Comparison of ENCODE assay signal across 9 mouse cellular contexts in genomic region chr5:140596927-140597588, GRCm38 (mm10). TPM values are rescaled to one million over a fixed set of nuclear protein-coding genes. Genes with fewer than 3 reads are reported as not detected.
A peak's percentile ranks its signal among the peaks of the same experiment; 100 is the strongest.
DNase-seq lines count a peak whose midpoint lies in the region; ATAC-seq lines count a peak whose summit lies in the region.
"Had no signal": no experiment of that assay in that cellular context is flagged by ENCODE, and none has a peak within 500 bp of the region (broad histone marks: within the 10 kb centered on the region; RNA-seq: fewer than 3 reads in every experiment).

No protein-coding gene starts in this region.

- intact Hi-C loops in heart, postnatal 14 days (cut with DNase I), result no loop called here

- H3K9me3 ChIP-seq in liver, embryonic 15.5 days (replicated peaks), result no peaks in the 10 kb centered on the region
- no peaks in the 10 kb centered on the region for H3K9me3 ChIP-seq in forebrain, embryonic 16.5 days (ENCODE audit: control insufficient read depth, low read length)

- H3K4me1 ChIP-seq in liver, embryonic 15.5 days (replicated peaks), result peaks cover 58% of the 10 kb centered on the region
- peaks cover 2% of the 10 kb centered on the region; the same call in 1 of the 2 replicates for H3K4me1 ChIP-seq in forebrain, embryonic 16.5 days (replicated peaks; ENCODE audit: control insufficient read depth, insufficient read depth, low read length)

- peak overlapping the region; percentile 52; the same call in 1 of the 2 replicates for H3K9ac ChIP-seq in liver, embryonic 15.5 days
- no peak overlapping the region for H3K9ac ChIP-seq in forebrain, embryonic 16.5 days (replicated peaks; ENCODE audit: low read depth, low read length)

- peak overlapping the region; percentile 45 for H3K4me3 ChIP-seq in liver, embryonic 15.5 days (replicated peaks)
- H3K4me3 ChIP-seq in forebrain, embryonic 16.5 days (replicated peaks; ENCODE audit: low read length), result no peak overlapping the region

- ATAC-seq in liver, embryonic 15.5 days (ENCODE audit: insufficient read depth), result peak; percentile 92
- no peak for ATAC-seq in forebrain, embryonic 16.5 days

- WGBS in liver, embryonic 15.5 days (ENCODE audit: insufficient replicate concordance), result 8% methylated on average over 18 of the region's 18 CpGs
- WGBS in forebrain, embryonic 16.5 days, result 77% methylated on average over 18 of the region's 18 CpGs

- peak; percentile 88 for DNase-seq in 416B (ENCODE audit: low read depth)
- DNase-seq in T-cell, adult 2 months (ENCODE audit: low spot score), result peak; percentile 89
- DNase-seq in heart, postnatal 14 days, result peak; percentile 40 to 41
- peak; percentile 72 to 86 for DNase-seq in spleen, postnatal 4 days (ENCODE audit: low spot score in 2 of 2)
- no peak for DNase-seq in gastrocnemius, postnatal 25 days
- DNase-seq in urinary bladder, postnatal 14 days (ENCODE audit: low spot score), result no peak

- no peaks in the 10 kb centered on the region for H3K36me3 ChIP-seq in liver, embryonic 15.5 days (replicated peaks)
- H3K36me3 ChIP-seq in forebrain, embryonic 16.5 days (ENCODE audit: control insufficient read depth, insufficient read depth), result no peaks in the 10 kb centered on the region

- peak overlapping the region; percentile 77 for H3K4me2 ChIP-seq in liver, embryonic 15.5 days
- H3K4me2 ChIP-seq in forebrain, embryonic 16.5 days (ENCODE audit: low read length), result no peak overlapping the region

- H3K27ac ChIP-seq in liver, embryonic 15.5 days (replicated peaks), result peak overlapping the region; percentile 86
- H3K27ac ChIP-seq in forebrain, embryonic 16.5 days (ENCODE audit: low read length), result no peak overlapping the region

- H3K27me3 ChIP-seq in liver, embryonic 15.5 days, result peaks cover 18% of the 10 kb centered on the region
- H3K27me3 ChIP-seq in forebrain, embryonic 16.5 days (replicated peaks; ENCODE audit: control insufficient read depth, insufficient read depth, low read length), result no peaks in the 10 kb centered on the region

RNA-seq across cellular contexts. Expression of gene Lfng, which starts 10.1 kb away (rescaled TPM):
- total RNA-seq in heart, postnatal 14 days (2021), result 10 to 100 TPM; 18.1 to 22.4 TPM
- 11.0 and 12.9 TPM in 2 replicates for polyA plus RNA-seq in liver, embryonic 15.5 days (2015; fragmentation: Nextera tagmentation; extraction: Ambion mirVana)
- 1 to 10 TPM; 2.7 to 5.5 TPM for total RNA-seq in gastrocnemius, postnatal 25 days (2021)
- 23.3 and 25.6 TPM in 2 replicates for polyA plus RNA-seq in forebrain, embryonic 16.5 days (2015; fragmentation: Nextera tagmentation; extraction: Ambion mirVana)

RNA-seq across cellular contexts. Expression of gene Grifin, which starts 32.2 kb away (rescaled TPM):
- total RNA-seq in heart, postnatal 14 days (2021), result not detected
- 1.4 and 1.9 TPM in 2 replicates for polyA plus RNA-seq in liver, embryonic 15.5 days (2015; fragmentation: Nextera tagmentation; extraction: Ambion mirVana)
- total RNA-seq in gastrocnemius, postnatal 25 days (2021), result not detected
- polyA plus RNA-seq in forebrain, embryonic 16.5 days (2015; fragmentation: Nextera tagmentation; extraction: Ambion mirVana), result not detected in 2 replicates
- polyA plus RNA-seq: limb, embryonic 11.5 days had no signal

RNA-seq across cellular contexts. Expression of gene Ttyh3, which starts 51.8 kb away (rescaled TPM):
- total RNA-seq in heart, postnatal 14 days (2021), result 10 to 100 TPM; 31.6 to 31.9 TPM
- polyA plus RNA-seq in liver, embryonic 15.5 days (2015; fragmentation: Nextera tagmentation; extraction: Ambion mirVana), result 6.7 and 7.6 TPM in 2 replicates
- total RNA-seq in gastrocnemius, postnatal 25 days (2021), result 1 to 10 TPM; 6.1 to 7.8 TPM
- 68.7 and 68.9 TPM in 2 replicates for polyA plus RNA-seq in forebrain, embryonic 16.5 days (2015; fragmentation: Nextera tagmentation; extraction: Ambion mirVana)

Comparison
In these comparisons a context has a peak if more than half of its experiments do, and no peak if none do; other contexts are left out.
1. DNase-seq: peak in 416B (single experiment), T-cell, adult 2 months (single experiment), heart, postnatal 14 days (2 of 2) and spleen, postnatal 4 days (2 of 2); none in gastrocnemius, postnatal 25 days (single experiment) and urinary bladder, postnatal 14 days (single experiment).